Mouse (Mus musculus) WW6 (cell line): ENCODE data around the gene Lcmt2.
"Not testable (repeated sequence)": the region's sequence is repeated elsewhere in the genome, so short reads cannot be mapped to it uniquely, and the experiment has no call there.

Experiments
- DNase-seq: peaks from one replicate; pipeline ENCODE4 v3.0.0-alpha.2; 2013; ENCODE audit warnings: low read depth, low spot score

Gene Lcmt2

GRCm38 (mm10) chr2:121140018-121140882, at the start of gene Lcmt2, which contains the start of gene Adal:
Gene Lcmt2 (minus strand): TSS chr2:121140653.
Gene Adal (plus strand): TSS chr2:121140428.
- DNase-seq: peak; percentile 64

GRCm38 (mm10) chr2:121188530-121188929, 48.1 kb upstream of the Lcmt2 start:
- no peak for DNase-seq

- DNase-seq: no peak
Measured at GRCm38 (mm10) chr2:121184142-121184541, 43.7 kb upstream of the Lcmt2 start.

GRCm38 (mm10) chr2:121183431-121183830, 43.0 kb upstream of the Lcmt2 start:
- no peak for DNase-seq

GRCm38 (mm10) chr2:121178828-121179479, 38.5 kb upstream of the Lcmt2 start:
- no peak for DNase-seq

GRCm38 (mm10) chr2:121170980-121171742, 30.7 kb upstream of the Lcmt2 start, which contains the start of gene Zscan29:
Gene Zscan29 (minus strand): TSS chr2:121171125.
- DNase-seq: peak; percentile 78

- peak; percentile 14 for DNase-seq
Measured at GRCm38 (mm10) chr2:121170481-121170971, 30.1 kb upstream of the Lcmt2 start, which contains the start of gene Tubgcp4. Gene Tubgcp4 (plus strand): TSS chr2:121170654.

- no peak for DNase-seq
Measured at GRCm38 (mm10) chr2:121169902-121170301, 29.4 kb upstream of the Lcmt2 start.

- DNase-seq: no peak
Measured at GRCm38 (mm10) chr2:121169173-121169572, 28.7 kb upstream of the Lcmt2 start.

GRCm38 (mm10) chr2:121153100-121153499, 12.6 kb upstream of the Lcmt2 start:
- no peak for DNase-seq

- DNase-seq: no peak
Measured at GRCm38 (mm10) chr2:121149679-121150078, 9.2 kb upstream of the Lcmt2 start.

- DNase-seq: no peak
Measured at GRCm38 (mm10) chr2:121142415-121142814, 2.0 kb upstream of the Lcmt2 start.

GRCm38 (mm10) chr2:121141216-121142035, 973 bp upstream of the Lcmt2 start:
- no peak for DNase-seq

- peak; percentile 14 for DNase-seq
Measured at GRCm38 (mm10) chr2:121139266-121140017, 1.0 kb downstream of the Lcmt2 start.

GRCm38 (mm10) chr2:121137371-121137770, 3.1 kb downstream of the Lcmt2 start:
- no peak for DNase-seq

- DNase-seq: no peak
Measured at GRCm38 (mm10) chr2:121132822-121133221, 7.6 kb downstream of the Lcmt2 start.

GRCm38 (mm10) chr2:121128865-121129620, 11.4 kb downstream of the Lcmt2 start:
- DNase-seq: no peak

- no peak for DNase-seq
Measured at GRCm38 (mm10) chr2:121127536-121127935, 12.9 kb downstream of the Lcmt2 start.

- not testable (repeated sequence) for DNase-seq
Measured at GRCm38 (mm10) chr2:121126302-121126701, 14.2 kb downstream of the Lcmt2 start.
